Mouse (Mus musculus) frontal cortex, postnatal 10 days (tissue): Measurements from ENCODE around the gene Sesn1.
"Not testable (repeated sequence)": the region's sequence is repeated elsewhere in the genome, so short reads cannot be mapped to it uniquely, and the experiment has no call there.

Experiments
- DNase-seq, 2 experiments: peaks; one replicate each; pipeline ENCODE4 v3.0.0; 2022; ENCODE audit warnings: low spot score in 2 of 2, mixed read lengths in 1 of 2

Gene Sesn1

GRCm38 (mm10) chr10:41809771-41810563 is at the start of gene Sesn1, which contains the start of gene Cep57l1:
Gene Sesn1, plus strand, starts transcription at chr10:41809935.
Gene Cep57l1, minus strand, starts transcription at chr10:41809871.
- DNase-seq = peak; percentile 85 to 90

GRCm38 (mm10) chr10:41760866-41761265 is 48.9 kb upstream of the Sesn1 start:
- no peak for DNase-seq

- no peak for DNase-seq
These were observed 45.9 kb upstream of the Sesn1 start for GRCm38 (mm10) chr10:41763741-41764385.

GRCm38 (mm10) chr10:41765586-41765985 is 44.1 kb upstream of the Sesn1 start:
- no peak for DNase-seq

- DNase-seq = no peak
These were observed 43.5 kb upstream of the Sesn1 start for GRCm38 (mm10) chr10:41766280-41766679.

- no peak for DNase-seq
These were observed 42.5 kb upstream of the Sesn1 start for GRCm38 (mm10) chr10:41767254-41767653.

- no peak for DNase-seq
These were observed 17.4 kb upstream of the Sesn1 start for GRCm38 (mm10) chr10:41792375-41792774.

- no peak for DNase-seq
These were observed 12.5 kb upstream of the Sesn1 start for GRCm38 (mm10) chr10:41797253-41797652.

- no peak for DNase-seq
These were observed 6.3 kb upstream of the Sesn1 start for GRCm38 (mm10) chr10:41803467-41803866.

GRCm38 (mm10) chr10:41804711-41805110 is 5.0 kb upstream of the Sesn1 start:
- no peak for DNase-seq

GRCm38 (mm10) chr10:41805729-41806355 is 3.9 kb upstream of the Sesn1 start:
- no peak for DNase-seq

- peak; percentile 74 to 83 for DNase-seq
These were observed 510 bp upstream of the Sesn1 start for GRCm38 (mm10) chr10:41809080-41809770.

GRCm38 (mm10) chr10:41810564-41811455 is 1.1 kb downstream of the Sesn1 start:
- DNase-seq = no peak

GRCm38 (mm10) chr10:41812566-41812965 is 2.8 kb downstream of the Sesn1 start:
- DNase-seq = no peak

GRCm38 (mm10) chr10:41814305-41814853 is 4.6 kb downstream of the Sesn1 start:
- no peak for DNase-seq

GRCm38 (mm10) chr10:41816516-41816915 is 6.8 kb downstream of the Sesn1 start:
- no peak for DNase-seq

- no peak for DNase-seq
These were observed 8.4 kb downstream of the Sesn1 start for GRCm38 (mm10) chr10:41818036-41818732.

GRCm38 (mm10) chr10:41818733-41819070 is 9.0 kb downstream of the Sesn1 start:
- DNase-seq = not testable (repeated sequence)

- DNase-seq = no peak
These were observed 9.6 kb downstream of the Sesn1 start for GRCm38 (mm10) chr10:41819307-41819706.

- no peak for DNase-seq
These were observed 10.7 kb downstream of the Sesn1 start for GRCm38 (mm10) chr10:41820401-41820800.
